Mouse (Mus musculus) CH12.LX (cell line): Measurements from ENCODE around the gene Ppm1l.

Experiments
- CHD1 ChIP-seq: IDR thresholded peaks from 2 replicates; pipeline ENCODE4 v1.6.1; 2012; ENCODE audit warnings: low read depth, low read length, improper control_type of control experiment, inconsistent platforms
- CHD2 ChIP-seq: IDR thresholded peaks from 2 replicates; pipeline ENCODE4 v1.6.1; 2011; ENCODE audit warnings: low read length, improper control_type of control experiment
- CTCF ChIP-seq, 2 experiments: IDR thresholded peaks in 1 of 2; conservative IDR thresholded peaks in 1 of 2; 2 replicates each; pipeline ENCODE4 v1.5.1; 2011 to 2012; ENCODE audit warnings: low read depth in 2 of 2, low read length in 2 of 2, improper control_type of control experiment in 1 of 2, inconsistent platforms in 1 of 2, mild to moderate bottlenecking in 1 of 2, moderate library complexity in 1 of 2
- GABPA ChIP-seq: IDR thresholded peaks from 2 replicates; pipeline ENCODE4 v1.6.1; 2012; ENCODE audit warnings: low read depth, low read length, improper control_type of control experiment, inconsistent platforms; ENCODE audit not compliant: insufficient replicate concordance
- JUND ChIP-seq: conservative IDR thresholded peaks from 2 replicates; pipeline ENCODE4 v1.6.1; 2011; ENCODE audit warnings: low read depth, low read length, improper control_type of control experiment
- MAFK ChIP-seq: IDR thresholded peaks from 2 replicates; pipeline ENCODE4 v1.6.1; 2011; ENCODE audit warnings: low read length, improper control_type of control experiment; ENCODE audit not compliant: insufficient replicate concordance
- MAX ChIP-seq: IDR thresholded peaks from 2 replicates; pipeline ENCODE4 v1.6.1; 2011; ENCODE audit warnings: low read length, improper control_type of control experiment
- POLR2A ChIP-seq: IDR thresholded peaks from 2 replicates; pipeline ENCODE4 v1.6.1; 2011; ENCODE audit warnings: low read depth, mild to moderate bottlenecking, improper control_type of control experiment, low read length
- TCF12 ChIP-seq: IDR thresholded peaks from 2 replicates; pipeline ENCODE4 v1.6.1; 2014; ENCODE audit warnings: low read depth, mild to moderate bottlenecking, inconsistent platforms, low read length, improper control_type of control experiment
- USF2 ChIP-seq: conservative IDR thresholded peaks from 2 replicates; pipeline ENCODE4 v1.6.1; 2011; ENCODE audit warnings: low read depth, low read length, improper control_type of control experiment

- TF ChIP-seq CHD1 (no peak), POLR2A (no peak), GABPA (no peak), CTCF (conservative IDR thresholded peaks at IDR 0.05 in 1 of 2, IDR thresholded peaks at IDR 0.05 in 1 of 2; ENCODE audit: low read depth in 2 of 2, low read length in 2 of 2) (peak; percentile 66 to 85), CHD2 (no peak), MAX (no peak), TCF12 (no peak), JUND (no peak), USF2 (no peak), MAFK (no peak)
These were observed 165.2 kb downstream of the Ppm1l start for GRCm38 (mm10) chr3:69481835-69482234.
